Mouse (Mus musculus) MEL (cell line): Measurements from ENCODE around the gene Tulp1. TPM values are rescaled to one million over a fixed set of nuclear protein-coding genes. Genes with fewer than 3 reads are reported as not detected.

Experiments used
- DNase-seq: peaks from one replicate; pipeline ENCODE4 v3.0.0; 2011; ENCODE audit warnings: low read depth, low spot score
- H3K27ac ChIP-seq: 2 replicates; pipeline ENCODE4 v1.5.1; 2012; ENCODE audit warnings: low read depth, mild to moderate bottlenecking, control low read depth, low read length, moderate library complexity; ENCODE audit not compliant: control insufficient read depth
- H3K27me3 ChIP-seq, 2 experiments: fragments of 150-350 bp in 1 of 2; sonication (generic) in 1 of 2; 2 replicates each; pipeline ENCODE4 v1.6.1; 2012; ENCODE audit warnings: low read length in 2 of 2, mild to moderate bottlenecking in 2 of 2, improper control_type of control experiment in 1 of 2, moderate library complexity in 1 of 2; ENCODE audit not compliant: insufficient read depth in 2 of 2, control insufficient read depth in 1 of 2
- H3K36me3 ChIP-seq, 2 experiments: 2 replicates each; pipeline ENCODE4 v1.6.1; 2012 to 2014; ENCODE audit warnings: low read length in 2 of 2, improper control_type of control experiment in 1 of 2, inconsistent platforms in 1 of 2, mild to moderate bottlenecking in 1 of 2; ENCODE audit not compliant: insufficient read depth in 2 of 2, control insufficient read depth in 1 of 2
- H3K4me1 ChIP-seq, 2 experiments: fragments of 150-350 bp in 1 of 2; sonication (generic) in 1 of 2; 2 replicates each; pipeline ENCODE4 v1.6.1; 2012; ENCODE audit warnings: low read length in 2 of 2, improper control_type of control experiment in 1 of 2, mild to moderate bottlenecking in 1 of 2; ENCODE audit not compliant: insufficient read depth in 2 of 2, control insufficient read depth in 1 of 2
- H3K4me3 ChIP-seq, 2 experiments: fragments of 150-350 bp in 1 of 2; sonication (generic) in 1 of 2; 2 replicates each; pipeline ENCODE4 v1.5.1; 2012; ENCODE audit warnings: low read depth in 2 of 2, low read length in 2 of 2, mild to moderate bottlenecking in 2 of 2, moderate library complexity in 2 of 2, control low read depth in 1 of 2, improper control_type of control experiment in 1 of 2; ENCODE audit not compliant: control insufficient read depth in 1 of 2, insufficient read depth in 1 of 2
- H3K79me2 ChIP-seq: 2 replicates; pipeline ENCODE4 v1.6.1; 2012; ENCODE audit warnings: mild to moderate bottlenecking, low read length, moderate library complexity; ENCODE audit not compliant: control insufficient read depth, poor library complexity, insufficient read depth
- H3K9ac ChIP-seq: 2 replicates; pipeline ENCODE4 v1.6.1; 2012; ENCODE audit warnings: low read depth, mild to moderate bottlenecking, control low read depth, low read length, moderate library complexity; ENCODE audit not compliant: control insufficient read depth, poor library complexity, severe bottlenecking
- H3K9me3 ChIP-seq: fragments of 150-350 bp; sonication (generic); replicated peaks from 2 replicates; pipeline ENCODE4 v1.6.1; 2012; ENCODE audit warnings: mild to moderate bottlenecking, low read length, improper control_type of control experiment, moderate library complexity; ENCODE audit not compliant: insufficient read depth
- BHLHE40 ChIP-seq: IDR thresholded peaks from 2 replicates; pipeline ENCODE4 v1.6.1; 2012; ENCODE audit warnings: low read depth, mild to moderate bottlenecking, inconsistent platforms, low read length, improper control_type of control experiment, borderline replicate concordance
- CHD1 ChIP-seq: IDR thresholded peaks from 2 replicates; pipeline ENCODE4 v1.6.1; 2012; ENCODE audit warnings: low read depth, mild to moderate bottlenecking, inconsistent platforms, low read length, improper control_type of control experiment
- CTCF ChIP-seq, 3 experiments: IDR thresholded peaks in 2 of 3; conservative IDR thresholded peaks in 1 of 3; 2 replicates each; pipeline ENCODE4 v1.5.1; 2011 to 2012; ENCODE audit warnings: low read length in 3 of 3, low read depth in 2 of 3, mild to moderate bottlenecking in 2 of 3, improper control_type of control experiment in 1 of 3, inconsistent platforms in 1 of 3, mixed read lengths in 1 of 3, moderate library complexity in 1 of 3; ENCODE audit not compliant: control insufficient read depth in 1 of 3, insufficient read depth in 1 of 3, poor library complexity in 1 of 3, severe bottlenecking in 1 of 3
- E2F4 ChIP-seq: IDR thresholded peaks from 2 replicates; pipeline ENCODE4 v1.6.1; 2011; ENCODE audit warnings: low read depth, low read length, improper control_type of control experiment, borderline replicate concordance
- ELF1 ChIP-seq: IDR thresholded peaks from 2 replicates; pipeline ENCODE4 v1.6.1; 2014; ENCODE audit warnings: low read depth, mild to moderate bottlenecking, inconsistent platforms, low read length, improper control_type of control experiment, moderate library complexity
- EP300 ChIP-seq, 2 experiments: IDR thresholded peaks; 2 replicates each; pipeline ENCODE4 v1.6.1; 2011; ENCODE audit warnings: improper control_type of control experiment in 2 of 2, low read length in 2 of 2, low read depth in 1 of 2, mild to moderate bottlenecking in 1 of 2
- GABPA ChIP-seq: IDR thresholded peaks from 2 replicates; pipeline ENCODE4 v1.6.1; 2012; ENCODE audit warnings: low read depth, mild to moderate bottlenecking, inconsistent platforms, low read length, improper control_type of control experiment, moderate library complexity
- MAFK ChIP-seq: IDR thresholded peaks from 2 replicates; pipeline ENCODE4 v1.6.1; 2011; ENCODE audit warnings: low read depth, mild to moderate bottlenecking, low read length, improper control_type of control experiment, borderline replicate concordance
- MAZ ChIP-seq: IDR thresholded peaks from 2 replicates; pipeline ENCODE4 v1.6.1; 2012; ENCODE audit warnings: low read depth, mild to moderate bottlenecking, inconsistent platforms, low read length, improper control_type of control experiment
- MEF2A ChIP-seq: IDR thresholded peaks from 2 replicates; pipeline ENCODE4 v1.6.1; 2014; ENCODE audit warnings: low read depth, mild to moderate bottlenecking, inconsistent platforms, low read length, improper control_type of control experiment; ENCODE audit not compliant: poor library complexity, insufficient replicate concordance, severe bottlenecking; ENCODE audit errors: extremely low read depth
- MYC ChIP-seq: IDR thresholded peaks from 2 replicates; pipeline ENCODE4 v1.6.1; 2011; ENCODE audit warnings: low read depth, mild to moderate bottlenecking, low read length, improper control_type of control experiment, moderate library complexity
- NRF1 ChIP-seq: IDR thresholded peaks from 2 replicates; pipeline ENCODE4 v1.6.1; 2014; ENCODE audit warnings: low read depth, mild to moderate bottlenecking, inconsistent platforms, low read length, improper control_type of control experiment, moderate library complexity; ENCODE audit not compliant: poor library complexity, insufficient read depth, severe bottlenecking
- POLR2A ChIP-seq, 2 experiments: IDR thresholded peaks; 2 replicates each; pipeline ENCODE4 v1.6.1; 2011 to 2012; ENCODE audit warnings: low read length in 2 of 2, mild to moderate bottlenecking in 2 of 2, control low read depth in 1 of 2, improper control_type of control experiment in 1 of 2, low read depth in 1 of 2, moderate library complexity in 1 of 2; ENCODE audit not compliant: control insufficient read depth in 1 of 2, insufficient read depth in 1 of 2, poor library complexity in 1 of 2
- POLR2AphosphoS5 ChIP-seq: IDR thresholded peaks from 2 replicates; pipeline ENCODE4 v1.6.1; 2012; ENCODE audit warnings: low read depth, borderline replicate concordance, mild to moderate bottlenecking, inconsistent platforms, low read length, moderate library complexity, mixed read lengths
- RCOR1 ChIP-seq: IDR thresholded peaks from 2 replicates; pipeline ENCODE4 v1.6.1; 2012; ENCODE audit warnings: low read depth, mild to moderate bottlenecking, inconsistent platforms, low read length, improper control_type of control experiment
- SIN3A ChIP-seq: IDR thresholded peaks from 2 replicates; pipeline ENCODE4 v1.6.1; 2012; ENCODE audit warnings: low read length, improper control_type of control experiment, inconsistent platforms
- SMC3 ChIP-seq: IDR thresholded peaks from 2 replicates; pipeline ENCODE4 v1.6.1; 2011; ENCODE audit warnings: low read depth, low read length, improper control_type of control experiment
- TBP ChIP-seq: IDR thresholded peaks from 2 replicates; pipeline ENCODE4 v1.8.0; 2011; ENCODE audit warnings: low read depth, low read length, improper control_type of control experiment
- TCF12 ChIP-seq: IDR thresholded peaks from 2 replicates; pipeline ENCODE4 v1.6.1; 2014; ENCODE audit warnings: low read depth, mild to moderate bottlenecking, inconsistent platforms, low read length, improper control_type of control experiment, moderate library complexity
- UBTF ChIP-seq: IDR thresholded peaks from 2 replicates; pipeline ENCODE4 v1.6.1; 2012; ENCODE audit warnings: low read depth, mild to moderate bottlenecking, inconsistent platforms, low read length, improper control_type of control experiment, moderate library complexity, borderline replicate concordance; ENCODE audit not compliant: insufficient read depth
- USF1 ChIP-seq: IDR thresholded peaks from 2 replicates; pipeline ENCODE4 v1.6.1; 2014; ENCODE audit warnings: low read depth, mild to moderate bottlenecking, inconsistent platforms, low read length, improper control_type of control experiment, moderate library complexity
- USF2 ChIP-seq, 2 experiments: IDR thresholded peaks; 2 replicates each; pipeline ENCODE4 v1.6.1; 2011 to 2012; ENCODE audit warnings: improper control_type of control experiment in 2 of 2, low read length in 2 of 2, borderline replicate concordance in 1 of 2, inconsistent platforms in 1 of 2, low read depth in 1 of 2, mild to moderate bottlenecking in 1 of 2; ENCODE audit not compliant: insufficient read depth in 1 of 2
- ZC3H11A ChIP-seq: IDR thresholded peaks from 2 replicates; pipeline ENCODE4 v1.6.1; 2012; ENCODE audit warnings: low read depth, mild to moderate bottlenecking, inconsistent platforms, low read length, improper control_type of control experiment
- ZKSCAN1 ChIP-seq: IDR thresholded peaks from 2 replicates; pipeline ENCODE4 v1.6.1; 2012; ENCODE audit warnings: low read depth, mild to moderate bottlenecking, inconsistent platforms, low read length, improper control_type of control experiment, moderate library complexity
- ZMIZ1 ChIP-seq: IDR thresholded peaks from 2 replicates; pipeline ENCODE4 v1.6.1; 2012; ENCODE audit warnings: low read depth, mild to moderate bottlenecking, inconsistent platforms, low read length, improper control_type of control experiment, moderate library complexity
- ZNF384 ChIP-seq: IDR thresholded peaks from 2 replicates; pipeline ENCODE4 v1.6.1; 2012; ENCODE audit warnings: low read depth, mild to moderate bottlenecking, inconsistent platforms, low read length, improper control_type of control experiment
- polyA plus RNA-seq, 2 experiments: library from polyadenylated mRNA; stranded (reverse) in 1 of 2; unstranded in 1 of 2; fragments of >175 nt in 1 of 2; fragments of >200 nt in 1 of 2; gene quantifications; 2 replicates each; pipeline versions ENCODE4 v1.2.1 to v1.2.4; 2012; ENCODE audit warnings: low replicate concordance in 2 of 2, low read depth in 1 of 2; ENCODE audit not compliant: insufficient read length in 2 of 2, insufficient read depth in 1 of 2, missing spikeins in 1 of 2
- total RNA-seq: library from RNA; depleted of rRNA; stranded (reverse); fragments of 300-350 nt; gene quantifications from 2 replicates; pipeline ENCODE4 v1.2.3, GENCODE M21; 2012

Tulp1 gene
- total and polyA plus RNA-seq, 3 experiments, result 0.23 to 2.4 TPM; not detected in 1

DNA sequence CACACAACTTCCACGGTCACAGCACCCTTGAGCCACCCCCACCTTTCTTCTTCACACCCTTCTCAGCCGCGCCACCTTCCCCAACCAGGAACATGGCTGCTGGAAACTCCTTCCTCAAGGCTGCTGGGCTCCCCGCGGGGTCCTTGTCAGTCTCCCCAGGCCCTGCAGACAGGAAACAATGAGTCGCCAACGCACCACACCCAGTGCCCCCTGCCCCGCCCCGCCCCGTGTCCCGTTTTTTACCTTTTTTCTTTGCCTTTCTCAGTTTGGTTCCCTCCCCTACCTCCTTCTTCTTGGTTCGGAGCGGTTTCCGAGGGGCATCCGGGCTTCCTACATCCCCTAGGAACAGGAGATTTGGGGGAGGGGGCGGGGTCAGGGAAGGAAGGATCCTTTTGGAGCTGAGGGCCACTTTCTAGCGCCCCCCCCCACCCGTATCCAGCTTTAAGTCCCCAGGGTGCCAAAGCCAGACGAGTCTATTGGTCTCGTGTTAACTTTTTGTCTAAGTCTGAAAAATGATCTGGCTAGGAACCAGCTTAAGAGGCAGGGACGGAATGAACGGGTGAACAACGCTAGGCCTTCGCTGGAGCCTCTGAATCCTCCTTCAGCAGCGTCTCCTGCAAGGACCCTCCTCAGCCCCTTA, 2.2 kb downstream of the Tulp1 start:
- Histone ChIP-seq H3K27ac (peak overlapping the region; percentile 19; the same call in 1 of the 2 replicates), H3K9me3 (no peaks in the 10 kb centered on the region), H3K36me3 (peaks cover 0 to 4% of the 10 kb centered on the region in 2 experiments; a peak in 2 of 4 replicates), H3K9ac (peak overlapping the region; percentile 72), H3K27me3 (no peaks in the 10 kb centered on the region), H3K4me1 (peaks cover 0 to 11% of the 10 kb centered on the region in 2 experiments; a peak in 2 of 4 replicates), H3K4me3 (peak overlapping the region; percentile 55 to 61), H3K79me2 (no peaks in the 10 kb centered on the region)
- 0 out of 4 replicates have a peak, but pooled peaks of 1 of the 2 experiments have one; percentile 29 for TF ChIP-seq POLR2A (IDR thresholded peaks at IDR 0.05; ENCODE audit: control insufficient read depth in 1 of 2, insufficient read depth in 1 of 2, low read depth in 1 of 2, low read length in 2 of 2, poor library complexity in 1 of 2)
- TF ChIP-seq ZMIZ1, result no peak
- peak; percentile 62 for DNase-seq

DNA sequence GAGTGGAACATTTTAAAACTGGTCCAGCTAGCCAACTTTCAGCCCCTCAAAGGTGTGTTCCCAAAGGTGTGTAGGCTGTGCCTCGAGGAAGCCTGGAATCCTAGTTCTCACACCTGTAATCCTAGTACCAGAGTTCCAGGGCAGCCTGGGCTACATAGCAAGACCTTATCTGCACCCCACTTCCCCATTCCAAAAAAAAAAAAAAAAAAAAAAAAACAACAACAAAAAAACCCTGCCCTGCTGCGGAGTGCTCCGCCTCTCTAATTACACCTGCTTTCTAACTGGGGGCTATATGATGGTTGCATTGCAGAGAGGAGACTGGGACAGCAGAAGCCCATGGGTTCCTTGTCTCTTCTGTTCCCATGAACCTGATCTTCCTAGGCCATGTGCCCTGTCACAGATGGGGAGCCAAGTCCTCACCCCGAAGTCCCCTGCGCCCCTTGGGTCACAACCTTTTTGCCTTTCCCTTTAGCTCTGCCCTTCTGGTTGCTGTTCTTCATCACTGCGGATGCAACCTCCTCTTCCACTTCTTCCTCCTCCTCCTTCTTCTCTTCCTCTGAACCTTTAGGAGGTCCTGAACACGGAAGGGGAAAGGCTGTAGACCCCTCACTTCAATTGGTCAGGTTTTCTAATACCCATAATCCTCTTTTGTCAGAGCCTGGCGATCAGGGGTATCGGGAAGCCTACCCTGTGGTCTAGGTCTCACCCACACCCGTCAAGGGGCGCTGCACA, 2.9 kb downstream of the Tulp1 start:
- no peak overlapping the region for H3K27ac ChIP-seq
- H3K36me3 ChIP-seq, result peaks cover 0 to 4% of the 10 kb centered on the region in 2 experiments; a peak in 2 of 4 replicates
- no peaks in the 10 kb centered on the region for H3K27me3 ChIP-seq
- peaks cover 0 to 11% of the 10 kb centered on the region in 2 experiments; a peak in 2 of 4 replicates for H3K4me1 ChIP-seq
- no peaks in the 10 kb centered on the region for H3K79me2 ChIP-seq
- H3K9me3 ChIP-seq, result no peaks in the 10 kb centered on the region
- no peak for DNase-seq
- H3K9ac ChIP-seq, result peak overlapping the region; percentile 72
- peak overlapping the region; percentile 55 to 61 for H3K4me3 ChIP-seq
- TF ChIP-seq POLR2AphosphoS5, result no peak
- TF ChIP-seq CTCF (IDR thresholded peaks at IDR 0.05 in 2 of 3, conservative IDR thresholded peaks at IDR 0.05 in 1 of 3; ENCODE audit: control insufficient read depth in 1 of 3, insufficient read depth in 1 of 3, low read depth in 2 of 3, low read length in 3 of 3, poor library complexity in 1 of 3, severe bottlenecking in 1 of 3), result no peak
- TF ChIP-seq MAZ, result no peak
- TF ChIP-seq ZNF384, result peak; percentile 96
- TF ChIP-seq NRF1, result no peak
- TF ChIP-seq UBTF, result no peak
- no peak for TF ChIP-seq MYC
- no peak for TF ChIP-seq GABPA
- no peak for TF ChIP-seq USF2 (IDR thresholded peaks at IDR 0.05; ENCODE audit: borderline replicate concordance in 1 of 2, insufficient read depth in 1 of 2, low read depth in 1 of 2, low read length in 2 of 2)
- TF ChIP-seq ZKSCAN1, result no peak
- TF ChIP-seq ZC3H11A, result no peak
- TF ChIP-seq CHD1, result no peak
- 0 out of 2 replicates have a peak, but pooled peaks have one; percentile 5 for TF ChIP-seq RCOR1
- TF ChIP-seq TBP, result no peak
- TF ChIP-seq MEF2A, result no peak
- no peak for TF ChIP-seq TCF12
- TF ChIP-seq SMC3, result no peak
- no peak for TF ChIP-seq USF1
- TF ChIP-seq ELF1, result 0 out of 2 replicates have a peak, but pooled peaks have one; percentile 7
- no peak for TF ChIP-seq ZMIZ1
- no peak for TF ChIP-seq MAFK
- TF ChIP-seq E2F4, result no peak
- TF ChIP-seq BHLHE40, result no peak
- TF ChIP-seq EP300 (IDR thresholded peaks at IDR 0.05; ENCODE audit: low read depth in 1 of 2, low read length in 2 of 2), result 0 out of 4 replicates have a peak, but pooled peaks of 1 of the 2 experiments have one; percentile 18
- peak; percentile 30; the same call in 1 of the 2 replicates for TF ChIP-seq SIN3A
- peak in 1 of 2 experiments; percentile 44; a peak in 1 of 4 replicates for TF ChIP-seq POLR2A (IDR thresholded peaks at IDR 0.05; ENCODE audit: control insufficient read depth in 1 of 2, insufficient read depth in 1 of 2, low read depth in 1 of 2, low read length in 2 of 2, poor library complexity in 1 of 2)
